Mouse (Mus musculus) monocyte, adult 2 months (primary cell): ENCODE results near the gene Gm11938.
"Not testable (repeated sequence)": the region's sequence is repeated elsewhere in the genome, so short reads cannot be mapped to it uniquely, and the experiment has no call there.

ENCODE experiments used
- DNase-seq, 2 experiments: peaks; one replicate each; pipeline ENCODE4 v3.0.0; 2022; ENCODE audit warnings: low spot score in 2 of 2, low read depth in 1 of 2

Gene Gm11938

GRCm38 (mm10) chr11:99603208-99603607 lies at the start of gene Gm11938:
Gm11938 (minus strand) TSS chr11:99603308.
- not testable (repeated sequence) for DNase-seq

GRCm38 (mm10) chr11:99650136-99650535 lies 47.0 kb upstream of the Gm11938 start, which contains the start of gene Gm11555:
Gm11555 (minus strand) TSS chr11:99650236.
- no peak for DNase-seq

- no peak for DNase-seq
These were observed 43.3 kb upstream of the Gm11938 start for GRCm38 (mm10) chr11:99646444-99646843.

- no peak for DNase-seq
These were observed 41.2 kb upstream of the Gm11938 start for GRCm38 (mm10) chr11:99644351-99644750.

- DNase-seq = not testable (repeated sequence)
These were observed 40.6 kb upstream of the Gm11938 start, which contains the start of gene Krtap4-7 for GRCm38 (mm10) chr11:99643635-99644139. Krtap4-7 (minus strand) TSS chr11:99644089.

- DNase-seq = no peak
These were observed 37.8 kb upstream of the Gm11938 start for GRCm38 (mm10) chr11:99640926-99641325.

GRCm38 (mm10) chr11:99637086-99637485 lies 34.0 kb upstream of the Gm11938 start:
- DNase-seq = no peak

- DNase-seq = no peak
These were observed 31.6 kb upstream of the Gm11938 start, which contains the start of gene Krtap4-2 for GRCm38 (mm10) chr11:99634653-99635134. Krtap4-2 (minus strand) TSS chr11:99635084.

- DNase-seq = no peak
These were observed 30.2 kb upstream of the Gm11938 start for GRCm38 (mm10) chr11:99633293-99633692.

- DNase-seq = no peak
These were observed 27.8 kb upstream of the Gm11938 start for GRCm38 (mm10) chr11:99630890-99631289.

- no peak for DNase-seq
These were observed 25.0 kb upstream of the Gm11938 start, which contains the start of gene Krtap4-1 for GRCm38 (mm10) chr11:99628138-99628537. Krtap4-1 (minus strand) TSS chr11:99628238.

GRCm38 (mm10) chr11:99620335-99620734 lies 17.2 kb upstream of the Gm11938 start, which contains the start of gene Gm11562:
Gm11562 (minus strand) TSS chr11:99620435.
- DNase-seq = no peak

GRCm38 (mm10) chr11:99614796-99615363 lies 11.8 kb upstream of the Gm11938 start, which contains the start of gene Krtap2-4:
Krtap2-4 (minus strand) TSS chr11:99614846.
- DNase-seq = no peak

- not testable (repeated sequence) for DNase-seq
These were observed 7.0 kb upstream of the Gm11938 start, which contains the start of gene Gm11937 for GRCm38 (mm10) chr11:99610089-99610488. Gm11937 (minus strand) TSS chr11:99610189.

GRCm38 (mm10) chr11:99609126-99609525 lies 6.0 kb upstream of the Gm11938 start:
- DNase-seq = no peak

GRCm38 (mm10) chr11:99597742-99598141 lies 5.4 kb downstream of the Gm11938 start, which contains the start of gene Krtap9-3:
Krtap9-3 (minus strand) TSS chr11:99598105.
- DNase-seq = not testable (repeated sequence)

GRCm38 (mm10) chr11:99590981-99591380 lies 12.1 kb downstream of the Gm11938 start, which contains the start of gene Krtap1-3:
Krtap1-3 (minus strand) TSS chr11:99591339.
- no peak for DNase-seq

- no peak for DNase-seq
These were observed 18.0 kb downstream of the Gm11938 start for GRCm38 (mm10) chr11:99585096-99585495.

GRCm38 (mm10) chr11:99583245-99583704 lies 19.8 kb downstream of the Gm11938 start, which contains the start of gene Krtap1-4:
Krtap1-4 (minus strand) TSS chr11:99583654.
- DNase-seq = no peak

- DNase-seq = no peak
These were observed 21.5 kb downstream of the Gm11938 start for GRCm38 (mm10) chr11:99581564-99581963.

- DNase-seq = no peak
These were observed 22.1 kb downstream of the Gm11938 start for GRCm38 (mm10) chr11:99581051-99581450.

GRCm38 (mm10) chr11:99580636-99581035 lies 22.5 kb downstream of the Gm11938 start, which contains the start of gene Krtap1-5:
Krtap1-5 (minus strand) TSS chr11:99581016.
- no peak for DNase-seq
